Mouse (Mus musculus) adrenal gland, adult 18-20 months (tissue): Measurements from ENCODE around the gene Prr5. TPM values are rescaled to one million over a fixed set of nuclear protein-coding genes. Genes with fewer than 3 reads are reported as not detected.

Source experiments
- DNase-seq, 2 experiments: peaks; one replicate each; pipeline ENCODE4 v3.0.0; 2021 to 2022; ENCODE audit warnings: low spot score in 2 of 2
- total RNA-seq, 2 experiments: library from RNA; stranded (reverse); gene quantifications; 1 replicate in 1 of 2; 2 replicates in 1 of 2; pipeline ENCODE4 v1.2.3; 2021

Gene Prr5
- total RNA-seq, 2 experiments from 2014 or later = 5.5 to 11.0 TPM

DNA sequence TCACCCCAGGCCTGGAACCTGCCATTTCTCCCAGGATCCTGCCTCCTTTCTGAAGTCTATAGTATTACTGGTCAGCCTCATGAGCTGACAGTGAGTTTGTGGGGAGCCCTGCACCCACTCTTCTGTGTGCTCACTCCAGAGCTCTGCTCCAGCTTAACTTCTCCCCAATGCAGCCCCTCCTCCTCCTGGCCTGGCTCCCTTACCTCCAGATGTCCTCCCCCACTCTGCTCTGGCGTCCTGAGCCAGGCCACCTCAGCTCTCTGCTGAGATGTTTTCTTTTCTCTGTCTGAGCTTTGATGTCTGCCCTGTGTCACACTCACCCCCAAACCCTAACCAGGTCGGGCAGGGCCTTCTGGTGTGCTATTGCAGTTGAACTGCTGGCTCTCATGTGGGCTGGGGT, 74.9 kb downstream of the Prr5 start:
- DNase-seq = no peak

DNA sequence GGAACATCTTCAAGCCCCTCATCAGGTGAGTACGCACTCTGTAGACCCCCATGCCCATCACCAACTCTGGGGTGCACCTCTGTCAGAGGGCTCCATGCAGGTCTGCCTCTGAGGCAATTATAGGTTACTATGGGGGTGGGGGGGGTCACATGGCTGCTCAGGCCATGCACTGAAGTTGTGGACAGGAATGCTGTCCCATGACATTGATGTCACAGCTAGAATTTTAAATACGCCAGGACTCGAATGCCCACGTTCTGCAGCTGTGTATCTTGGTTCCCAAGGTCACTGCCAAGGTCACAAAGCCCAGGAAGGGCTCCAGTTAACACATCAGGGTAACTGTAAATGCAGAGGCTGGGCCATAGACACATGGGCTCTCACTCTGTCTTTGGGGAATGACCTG, 76.4 kb downstream of the Prr5 start:
- DNase-seq = no peak

Other genes starting within 250 kb of the Prr5 start
- gene Shisal1, start 222.5 kb upstream of the Prr5 start, total RNA-seq = 1 to 10 TPM; 1.5 to 1.8 TPM
- gene Rtl6, start 111.8 kb upstream of the Prr5 start, total RNA-seq = 1 to 10 TPM; 3.5 to 4.3 TPM
- gene Arhgap8, start 50.4 kb downstream of the Prr5 start, total RNA-seq = 1 to 10 TPM in 1 of 2 experiments, under 1 TPM in 1; 0.53 to 1.3 TPM
- 1 to 10 TPM; 1.6 to 2.3 TPM for gene Phf21b, start 186.4 kb downstream of the Prr5 start, total RNA-seq